Mouse (Mus musculus): ENCODE results near the gene Fsip1. TPM values are rescaled to one million over a fixed set of nuclear protein-coding genes. Genes with fewer than 3 reads are reported as not detected.

Gene Fsip1
- total and polyA plus RNA-seq, 2 experiments from 2014 or later, result 3.7 to 5.7 TPM

- no peak for ATAC-seq
- H3K27ac ChIP-seq (ENCODE audit: low read depth, low read length), result no peak overlapping the region
- H3K4me1 ChIP-seq (ENCODE audit: insufficient read depth), result 0 out of 2 replicates have a peak, but pooled peaks cover 2% of the 10 kb centered on the region
- H3K4me2 ChIP-seq (ENCODE audit: low read depth), result peak overlapping the region; percentile 23; the same call in 1 of the 2 replicates
- H3K9ac ChIP-seq, result no peak overlapping the region
- H3K4me3 ChIP-seq (ENCODE audit: low read depth, low read length), result no peak overlapping the region
- no peaks in the 10 kb centered on the region for H3K36me3 ChIP-seq (ENCODE audit: insufficient read depth)
- TF ChIP-seq CTCF (IDR thresholded peaks at IDR 0.05; ENCODE audit: low read depth), result no peak
- no peaks in the 10 kb centered on the region for H3K27me3 ChIP-seq (ENCODE audit: insufficient read depth, low read length)
- H3K9me3 ChIP-seq (ENCODE audit: low read length), result no peaks in the 10 kb centered on the region
- no peak for DNase-seq
Measured at GRCm38 (mm10) chr2:118179873-118180585, 76.7 kb downstream of the Fsip1 start.

- Histone ChIP-seq H3K9me3 (ENCODE audit: low read length) (no peaks in the 10 kb centered on the region), H3K27ac (ENCODE audit: low read depth, low read length) (no peak overlapping the region), H3K36me3 (ENCODE audit: insufficient read depth) (no peaks in the 10 kb centered on the region), H3K4me2 (ENCODE audit: low read depth) (peak overlapping the region; percentile 23; the same call in 1 of the 2 replicates), H3K27me3 (ENCODE audit: insufficient read depth, low read length) (no peaks in the 10 kb centered on the region), H3K9ac (no peak overlapping the region), H3K4me1 (ENCODE audit: insufficient read depth) (0 out of 2 replicates have a peak, but pooled peaks cover 2% of the 10 kb centered on the region), H3K4me3 (ENCODE audit: low read depth, low read length) (no peak overlapping the region)
- TF ChIP-seq CTCF (IDR thresholded peaks at IDR 0.05; ENCODE audit: low read depth), result no peak
- no peak for ATAC-seq
- no peak for DNase-seq
- 1% methylated on average over 10 of the region's 10 CpGs for WGBS
Measured at GRCm38 (mm10) chr2:118179472-118179871, 77.3 kb downstream of the Fsip1 start.

GRCm38 (mm10) chr2:118174558-118175383 is 82.0 kb downstream of the Fsip1 start:
- Histone ChIP-seq H3K9me3 (ENCODE audit: low read length) (no peaks in the 10 kb centered on the region), H3K9ac (no peak overlapping the region), H3K4me3 (ENCODE audit: low read depth, low read length) (no peak overlapping the region), H3K4me2 (ENCODE audit: low read depth) (no peak overlapping the region), H3K27ac (ENCODE audit: low read depth, low read length) (no peak overlapping the region), H3K4me1 (ENCODE audit: insufficient read depth) (0 out of 2 replicates have a peak, but pooled peaks cover 2% of the 10 kb centered on the region), H3K27me3 (ENCODE audit: insufficient read depth, low read length) (no peaks in the 10 kb centered on the region), H3K36me3 (ENCODE audit: insufficient read depth) (no peaks in the 10 kb centered on the region)
- ATAC-seq (no peak), DNase-seq (no peak)
- WGBS, result 83% methylated on average over 10 of the region's 10 CpGs
- no peak for TF ChIP-seq CTCF (IDR thresholded peaks at IDR 0.05; ENCODE audit: low read depth)

- no peaks in the 10 kb centered on the region for H3K36me3 ChIP-seq (ENCODE audit: insufficient read depth)
- 51% methylated on average over 1 of the region's 1 CpGs for whole genome bisulfite sequencing
- DNase-seq (no peak), ATAC-seq (no peak)
- TF ChIP-seq CTCF (IDR thresholded peaks at IDR 0.05; ENCODE audit: low read depth), result no peak
- no peaks in the 10 kb centered on the region for H3K4me1 ChIP-seq (ENCODE audit: insufficient read depth)
- no peaks in the 10 kb centered on the region for H3K27me3 ChIP-seq (ENCODE audit: insufficient read depth, low read length)
- H3K9ac ChIP-seq, result no peak overlapping the region
- no peak overlapping the region for H3K27ac ChIP-seq (ENCODE audit: low read depth, low read length)
- no peak overlapping the region for H3K4me2 ChIP-seq (ENCODE audit: low read depth)
- no peaks in the 10 kb centered on the region for H3K9me3 ChIP-seq (ENCODE audit: low read length)
- no peak overlapping the region for H3K4me3 ChIP-seq (ENCODE audit: low read depth, low read length)
Measured at GRCm38 (mm10) chr2:118168225-118168624, 88.5 kb downstream of the Fsip1 start.

GRCm38 (mm10) chr2:118167731-118168130 is 89.0 kb downstream of the Fsip1 start:
- ATAC-seq (no peak), DNase-seq (no peak)
- Histone ChIP-seq H3K36me3 (ENCODE audit: insufficient read depth) (no peaks in the 10 kb centered on the region), H3K4me2 (ENCODE audit: low read depth) (no peak overlapping the region), H3K27ac (ENCODE audit: low read depth, low read length) (no peak overlapping the region), H3K9me3 (ENCODE audit: low read length) (no peaks in the 10 kb centered on the region), H3K4me3 (ENCODE audit: low read depth, low read length) (no peak overlapping the region), H3K9ac (no peak overlapping the region), H3K4me1 (ENCODE audit: insufficient read depth) (no peaks in the 10 kb centered on the region), H3K27me3 (ENCODE audit: insufficient read depth, low read length) (no peaks in the 10 kb centered on the region)
- no peak for TF ChIP-seq CTCF (IDR thresholded peaks at IDR 0.05; ENCODE audit: low read depth)
- 43% methylated on average over 4 of the region's 4 CpGs for WGBS

- H3K36me3 ChIP-seq (ENCODE audit: insufficient read depth), result no peaks in the 10 kb centered on the region
- H3K27ac ChIP-seq (ENCODE audit: low read depth, low read length), result no peak overlapping the region
- no peaks in the 10 kb centered on the region for H3K4me1 ChIP-seq (ENCODE audit: insufficient read depth)
- DNase-seq (no peak), ATAC-seq (no peak)
- H3K4me2 ChIP-seq (ENCODE audit: low read depth), result no peak overlapping the region
- no peak overlapping the region for H3K4me3 ChIP-seq (ENCODE audit: low read depth, low read length)
- no peaks in the 10 kb centered on the region for H3K9me3 ChIP-seq (ENCODE audit: low read length)
- TF ChIP-seq CTCF (IDR thresholded peaks at IDR 0.05; ENCODE audit: low read depth), result no peak
- no peaks in the 10 kb centered on the region for H3K27me3 ChIP-seq (ENCODE audit: insufficient read depth, low read length)
- H3K9ac ChIP-seq, result no peak overlapping the region
- WGBS, result 94% methylated on average over 2 of the region's 2 CpGs
Measured at GRCm38 (mm10) chr2:118165691-118166090, 91.1 kb downstream of the Fsip1 start.

GRCm38 (mm10) chr2:118164137-118164536 is 92.6 kb downstream of the Fsip1 start:
- Histone ChIP-seq H3K4me1 (ENCODE audit: insufficient read depth) (no peaks in the 10 kb centered on the region), H3K9ac (no peak overlapping the region), H3K4me2 (ENCODE audit: low read depth) (no peak overlapping the region), H3K9me3 (ENCODE audit: low read length) (no peaks in the 10 kb centered on the region), H3K36me3 (ENCODE audit: insufficient read depth) (no peaks in the 10 kb centered on the region), H3K27ac (ENCODE audit: low read depth, low read length) (no peak overlapping the region), H3K27me3 (ENCODE audit: insufficient read depth, low read length) (no peaks in the 10 kb centered on the region), H3K4me3 (ENCODE audit: low read depth, low read length) (no peak overlapping the region)
- 75% methylated on average over 6 of the region's 6 CpGs for WGBS
- DNase-seq, result no peak
- no peak for TF ChIP-seq CTCF (IDR thresholded peaks at IDR 0.05; ENCODE audit: low read depth)
- ATAC-seq, result no peak

All from forebrain, postnatal 0 days (tissue).